Mouse (Mus musculus): ENCODE measurements around the gene Chrna3.

The Chrna3 gene

GRCm38 (mm10) chr9:54995645-54996044 lies 30.7 kb downstream of the Chrna3 start:
- no peak for DNase-seq (ENCODE audit: low read depth)

GRCm38 (mm10) chr9:54994381-54994780 lies 32.0 kb downstream of the Chrna3 start:
- DNase-seq (ENCODE audit: low read depth) = no peak

GRCm38 (mm10) chr9:54990362-54990761 lies 36.0 kb downstream of the Chrna3 start:
- DNase-seq (ENCODE audit: low read depth) = no peak

- DNase-seq (ENCODE audit: low read depth) = no peak
These were observed 44.0 kb downstream of the Chrna3 start for GRCm38 (mm10) chr9:54982401-54982800.

- DNase-seq (ENCODE audit: low read depth) = peak; percentile 31
These were observed 44.8 kb downstream of the Chrna3 start for GRCm38 (mm10) chr9:54981291-54982191.

GRCm38 (mm10) chr9:54980674-54981073 lies 45.7 kb downstream of the Chrna3 start, which contains the start of gene Chrna5:
Chrna5 (plus strand) TSS chr9:54980880.
- DNase-seq (ENCODE audit: low read depth) = no peak

GRCm38 (mm10) chr9:54969972-54970637 lies 56.3 kb downstream of the Chrna3 start:
- DNase-seq (ENCODE audit: low read depth) = no peak

GRCm38 (mm10) chr9:54963669-54964068 lies 62.7 kb downstream of the Chrna3 start:
- DNase-seq (ENCODE audit: low read depth) = no peak

GRCm38 (mm10) chr9:54961059-54961458 lies 65.3 kb downstream of the Chrna3 start:
- no peak for DNase-seq (ENCODE audit: low read depth)
